Mouse (Mus musculus) neural tube, embryonic 12.5 days (tissue): ENCODE measurements around the gene Cyp2c23. TPM values are rescaled to one million over a fixed set of nuclear protein-coding genes. Genes with fewer than 3 reads are reported as not detected.

Experiments used
- ATAC-seq: fragments of 200-750 bp; cut with Nextera tagmentation; 2 replicates; pipeline ENCODE4 v1.8.0; 2017; ENCODE audit warnings: low read depth, mild to moderate bottlenecking, moderate TSS enrichment, moderate library complexity; ENCODE audit not compliant: low FRiP score
- H3K27ac ChIP-seq: fragments of 300-500 bp; sonication (generic); 2 replicates; pipeline ENCODE4 v1.5.1; 2016
- H3K27me3 ChIP-seq: fragments of 300-500 bp; sonication (generic); replicated peaks from 2 replicates; pipeline ENCODE4 v1.6.1; 2016; ENCODE audit warnings: mild to moderate bottlenecking
- H3K36me3 ChIP-seq: fragments of 300-500 bp; sonication (generic); 2 replicates; pipeline ENCODE4 v1.6.1; 2016; ENCODE audit warnings: mild to moderate bottlenecking
- H3K4me1 ChIP-seq: fragments of 300-500 bp; sonication (generic); 2 replicates; pipeline ENCODE4 v1.6.1; 2016
- H3K4me2 ChIP-seq: fragments of 300-500 bp; sonication (generic); replicated peaks from 2 replicates; pipeline ENCODE4 v1.6.1; 2016; ENCODE audit warnings: mild to moderate bottlenecking
- H3K4me3 ChIP-seq: fragments of 300-500 bp; sonication (generic); 2 replicates; pipeline ENCODE4 v1.5.1; 2016
- H3K9ac ChIP-seq: fragments of 300-500 bp; sonication (generic); 2 replicates; pipeline ENCODE4 v1.6.1; 2016; ENCODE audit warnings: mild to moderate bottlenecking
- H3K9me3 ChIP-seq: fragments of 300-500 bp; sonication (generic); 2 replicates; pipeline ENCODE4 v1.6.1; 2016; ENCODE audit warnings: mild to moderate bottlenecking
- WGBS: fragments of 180-500 bp; shearing (Covaris S2); methylation state at CpG from one replicate; pipeline ENCODE4 v1.1.7; 2016; 5-methylcytosine and 5-hydroxymethylcytosine counted together
- polyA plus RNA-seq: library from polyadenylated mRNA; unstranded; fragments of >200 nt; fragmentation: Nextera tagmentation; extraction: Ambion mirVana; gene quantifications from 2 replicates; pipeline ENCODE4 v1.2.1, GENCODE M21; 2016

Gene Cyp2c23
- polyA plus RNA-seq, 1 experiment from 2014 or later: not detected

- H3K27me3 ChIP-seq: no peaks in the 10 kb centered on the region
- ATAC-seq: no peak
- H3K9me3 ChIP-seq: no peaks in the 10 kb centered on the region
- no peaks in the 10 kb centered on the region for H3K4me1 ChIP-seq
- H3K27ac ChIP-seq: no peak overlapping the region
- H3K36me3 ChIP-seq: no peaks in the 10 kb centered on the region
- no peak overlapping the region for H3K4me2 ChIP-seq
- no peak overlapping the region for H3K9ac ChIP-seq
- no peak overlapping the region for H3K4me3 ChIP-seq
- WGBS: 59% methylated on average over 7 of the region's 7 CpGs
Measured at GRCm38 (mm10) chr19:44019739-44020138, 9.3 kb downstream of the Cyp2c23 start.

GRCm38 (mm10) chr19:44013862-44014261, 15.1 kb downstream of the Cyp2c23 start:
- no peak for ATAC-seq
- Histone ChIP-seq H3K9me3 (no peaks in the 10 kb centered on the region), H3K9ac (no peak overlapping the region), H3K36me3 (no peaks in the 10 kb centered on the region), H3K4me2 (no peak overlapping the region), H3K4me3 (no peak overlapping the region), H3K27me3 (no peaks in the 10 kb centered on the region), H3K4me1 (no peaks in the 10 kb centered on the region), H3K27ac (no peak overlapping the region)
- WGBS: 91% methylated on average over 6 of the region's 6 CpGs

- Histone ChIP-seq H3K9me3 (no peaks in the 10 kb centered on the region), H3K4me1 (no peaks in the 10 kb centered on the region), H3K36me3 (no peaks in the 10 kb centered on the region), H3K4me2 (no peak overlapping the region), H3K9ac (no peak overlapping the region), H3K4me3 (no peak overlapping the region), H3K27ac (no peak overlapping the region), H3K27me3 (no peaks in the 10 kb centered on the region)
- no peak for ATAC-seq
- WGBS: 81% methylated on average over 15 of the region's 15 CpGs
Measured at GRCm38 (mm10) chr19:44008784-44009183, 20.2 kb downstream of the Cyp2c23 start.

- no peak for ATAC-seq
- 61% methylated on average over 12 of the region's 12 CpGs for WGBS
- Histone ChIP-seq H3K36me3 (no peaks in the 10 kb centered on the region), H3K9ac (no peak overlapping the region), H3K4me2 (no peak overlapping the region), H3K27me3 (no peaks in the 10 kb centered on the region), H3K4me3 (no peak overlapping the region), H3K9me3 (no peaks in the 10 kb centered on the region), H3K4me1 (no peaks in the 10 kb centered on the region), H3K27ac (no peak overlapping the region)
Measured at GRCm38 (mm10) chr19:44007186-44007585, 21.8 kb downstream of the Cyp2c23 start.

- Histone ChIP-seq H3K4me3 (no peak overlapping the region), H3K4me1 (no peaks in the 10 kb centered on the region), H3K4me2 (no peak overlapping the region), H3K9ac (no peak overlapping the region), H3K9me3 (no peaks in the 10 kb centered on the region), H3K36me3 (no peaks in the 10 kb centered on the region), H3K27ac (no peak overlapping the region), H3K27me3 (no peaks in the 10 kb centered on the region)
- ATAC-seq: no peak
- WGBS: 79% methylated on average over 4 of the region's 4 CpGs
Measured at GRCm38 (mm10) chr19:44005025-44005424, 24.0 kb downstream of the Cyp2c23 start.

- H3K27me3 ChIP-seq: no peaks in the 10 kb centered on the region
- no peaks in the 10 kb centered on the region for H3K36me3 ChIP-seq
- ATAC-seq: no peak
- 91% methylated on average over 2 of the region's 2 CpGs for WGBS
- no peak overlapping the region for H3K27ac ChIP-seq
- no peak overlapping the region for H3K4me3 ChIP-seq
- H3K9ac ChIP-seq: no peak overlapping the region
- H3K4me2 ChIP-seq: no peak overlapping the region
- H3K9me3 ChIP-seq: no peaks in the 10 kb centered on the region
- no peaks in the 10 kb centered on the region for H3K4me1 ChIP-seq
Measured at GRCm38 (mm10) chr19:44004261-44004660, 24.7 kb downstream of the Cyp2c23 start.

GRCm38 (mm10) chr19:44000720-44001119, 28.3 kb downstream of the Cyp2c23 start:
- Histone ChIP-seq H3K4me1 (no peaks in the 10 kb centered on the region), H3K27ac (no peak overlapping the region), H3K36me3 (no peaks in the 10 kb centered on the region), H3K4me3 (no peak overlapping the region), H3K27me3 (no peaks in the 10 kb centered on the region), H3K4me2 (no peak overlapping the region), H3K9ac (no peak overlapping the region), H3K9me3 (no peaks in the 10 kb centered on the region)
- 83% methylated on average over 5 of the region's 5 CpGs for WGBS
- no peak for ATAC-seq

- no peaks in the 10 kb centered on the region for H3K9me3 ChIP-seq
- H3K36me3 ChIP-seq: no peaks in the 10 kb centered on the region
- 86% methylated on average over 1 of the region's 1 CpGs for WGBS
- no peak overlapping the region for H3K4me3 ChIP-seq
- H3K27ac ChIP-seq: no peak overlapping the region
- no peaks in the 10 kb centered on the region for H3K27me3 ChIP-seq
- no peak overlapping the region for H3K4me2 ChIP-seq
- no peak for ATAC-seq
- H3K9ac ChIP-seq: no peak overlapping the region
- no peaks in the 10 kb centered on the region for H3K4me1 ChIP-seq
Measured at GRCm38 (mm10) chr19:44000061-44000460, 28.9 kb downstream of the Cyp2c23 start.

GRCm38 (mm10) chr19:43998802-43999527, 30.0 kb downstream of the Cyp2c23 start:
- Histone ChIP-seq H3K27ac (no peak overlapping the region), H3K9me3 (no peaks in the 10 kb centered on the region), H3K27me3 (no peaks in the 10 kb centered on the region), H3K4me2 (no peak overlapping the region), H3K4me1 (no peaks in the 10 kb centered on the region), H3K4me3 (no peak overlapping the region), H3K36me3 (no peaks in the 10 kb centered on the region), H3K9ac (no peak overlapping the region)
- whole genome bisulfite sequencing: 88% methylated on average over 11 of the region's 11 CpGs
- ATAC-seq: no peak

- Histone ChIP-seq H3K9me3 (no peaks in the 10 kb centered on the region), H3K4me1 (no peaks in the 10 kb centered on the region), H3K27ac (no peak overlapping the region), H3K4me2 (no peak overlapping the region), H3K4me3 (no peak overlapping the region), H3K36me3 (no peaks in the 10 kb centered on the region), H3K9ac (no peak overlapping the region), H3K27me3 (no peaks in the 10 kb centered on the region)
- ATAC-seq: no peak
- 83% methylated on average over 10 of the region's 10 CpGs for WGBS
Measured at GRCm38 (mm10) chr19:43998101-43998500, 30.9 kb downstream of the Cyp2c23 start.

- H3K27ac ChIP-seq: no peak overlapping the region
- H3K9ac ChIP-seq: no peak overlapping the region
- no peaks in the 10 kb centered on the region for H3K9me3 ChIP-seq
- 90% methylated on average over 7 of the region's 7 CpGs for whole genome bisulfite sequencing
- no peaks in the 10 kb centered on the region for H3K27me3 ChIP-seq
- no peaks in the 10 kb centered on the region for H3K36me3 ChIP-seq
- H3K4me1 ChIP-seq: no peaks in the 10 kb centered on the region
- no peak overlapping the region for H3K4me3 ChIP-seq
- no peak for ATAC-seq
- no peak overlapping the region for H3K4me2 ChIP-seq
Measured at GRCm38 (mm10) chr19:43995427-43995826, 33.6 kb downstream of the Cyp2c23 start.

- no peak for ATAC-seq
- Histone ChIP-seq H3K4me1 (no peaks in the 10 kb centered on the region), H3K9me3 (no peaks in the 10 kb centered on the region), H3K27ac (no peak overlapping the region), H3K4me2 (no peak overlapping the region), H3K4me3 (no peak overlapping the region), H3K27me3 (no peaks in the 10 kb centered on the region), H3K9ac (no peak overlapping the region), H3K36me3 (no peaks in the 10 kb centered on the region)
- 73% methylated on average over 4 of the region's 4 CpGs for WGBS
Measured at GRCm38 (mm10) chr19:43992464-43992863, 36.5 kb downstream of the Cyp2c23 start.

GRCm38 (mm10) chr19:43990362-43990761, 38.6 kb downstream of the Cyp2c23 start:
- Histone ChIP-seq H3K4me1 (0 out of 2 replicates have a peak, but pooled peaks cover 5% of the 10 kb centered on the region), H3K9me3 (no peaks in the 10 kb centered on the region), H3K4me3 (no peak overlapping the region), H3K27me3 (no peaks in the 10 kb centered on the region), H3K9ac (no peak overlapping the region), H3K36me3 (no peaks in the 10 kb centered on the region), H3K27ac (no peak overlapping the region), H3K4me2 (no peak overlapping the region)
- no peak for ATAC-seq
- 88% methylated on average over 8 of the region's 8 CpGs for WGBS
